Mouse (Mus musculus) midbrain, embryonic 10.5 days (tissue): ENCODE results near the gene Gm17268. TPM values are rescaled to one million over a fixed set of nuclear protein-coding genes. Genes with fewer than 3 reads are reported as not detected.

Experiments used
- DNase-seq: peaks from one replicate; pipeline ENCODE4 v3.0.0-alpha.2; 2017; ENCODE audit warnings: low spot score
- H3K27ac ChIP-seq: fragments of 300-500 bp; sonication (generic); replicated peaks from 2 replicates; pipeline ENCODE4 v1.5.1; 2016; ENCODE audit warnings: mild to moderate bottlenecking
- H3K27me3 ChIP-seq: fragments of 300-500 bp; sonication (generic); 2 replicates; pipeline ENCODE4 v1.6.1; 2016; ENCODE audit warnings: low read depth, mild to moderate bottlenecking; ENCODE audit not compliant: poor library complexity, severe bottlenecking
- H3K36me3 ChIP-seq: fragments of 300-500 bp; sonication (generic); 2 replicates; pipeline ENCODE4 v1.6.1; 2016; ENCODE audit warnings: mild to moderate bottlenecking, moderate library complexity
- H3K4me1 ChIP-seq: fragments of 300-500 bp; sonication (generic); 2 replicates; pipeline ENCODE4 v1.6.1; 2016
- H3K4me3 ChIP-seq: fragments of 300-500 bp; sonication (generic); 2 replicates; pipeline ENCODE4 v1.5.1; 2016; ENCODE audit warnings: mild to moderate bottlenecking, moderate library complexity
- H3K9me3 ChIP-seq: fragments of 300-500 bp; sonication (generic); replicated peaks from 2 replicates; pipeline ENCODE4 v1.6.1; 2016; ENCODE audit warnings: mild to moderate bottlenecking
- WGBS: fragments of 180-500 bp; shearing (Covaris S2); methylation state at CpG from one replicate; pipeline ENCODE4 v1.1.7; 2016; 5-methylcytosine and 5-hydroxymethylcytosine counted together
- polyA plus RNA-seq: library from polyadenylated mRNA; unstranded; fragments of >200 nt; fragmentation: Nextera tagmentation; extraction: Ambion mirVana; gene quantifications from 2 replicates; pipeline ENCODE4 v1.2.1, GENCODE M21; 2016

The Gm17268 gene
- polyA plus RNA-seq, 1 experiment from 2014 or later: not detected

GRCm38 (mm10) chr11:81997085-81997484 lies 41.3 kb downstream of the Gm17268 start:
- DNase-seq: no peak
- 82% methylated on average over 5 of the region's 5 CpGs for WGBS
- Histone ChIP-seq H3K4me1 (no peaks in the 10 kb centered on the region), H3K4me3 (no peak overlapping the region), H3K27me3 (no peaks in the 10 kb centered on the region), H3K9me3 (no peaks in the 10 kb centered on the region), H3K36me3 (no peaks in the 10 kb centered on the region), H3K27ac (no peak overlapping the region)

DNA sequence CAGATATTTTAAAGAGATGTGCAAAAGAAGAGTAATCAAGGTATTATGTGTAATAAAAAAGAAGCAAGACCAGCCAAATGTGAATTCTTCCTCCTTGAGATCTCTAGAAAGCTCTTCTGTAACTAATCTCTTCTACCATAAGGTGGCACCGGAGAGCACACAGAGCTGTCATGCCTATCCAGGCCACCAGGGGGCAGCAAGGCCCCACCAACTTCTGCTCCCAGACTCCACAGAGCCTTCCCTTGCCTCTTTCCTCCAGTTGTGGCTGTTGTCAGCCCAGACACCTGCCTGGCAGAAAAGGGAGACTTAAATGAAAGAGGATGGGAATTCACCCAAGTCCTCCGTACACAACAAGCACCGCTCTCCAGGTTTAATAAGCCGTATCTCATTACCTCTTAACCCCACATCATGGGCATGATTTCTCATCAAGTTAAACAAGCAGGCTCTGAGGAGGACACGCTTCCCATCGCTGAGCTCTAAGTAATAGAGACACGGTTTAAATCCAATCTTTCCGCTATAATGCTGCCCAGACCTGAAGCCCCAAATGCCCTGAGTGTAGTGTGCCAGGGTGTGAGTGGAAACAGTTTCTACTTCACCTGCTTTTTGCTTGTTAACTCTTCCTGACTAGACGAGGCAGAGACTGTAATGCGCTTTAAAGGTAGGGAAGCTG lies 42.1 kb downstream of the Gm17268 start:
- peak; percentile 73 for DNase-seq
- Histone ChIP-seq H3K27me3 (no peaks in the 10 kb centered on the region), H3K4me1 (no peaks in the 10 kb centered on the region), H3K9me3 (no peaks in the 10 kb centered on the region), H3K27ac (no peak overlapping the region), H3K36me3 (no peaks in the 10 kb centered on the region), H3K4me3 (no peak overlapping the region)
- WGBS: 71% methylated on average over 10 of the region's 10 CpGs

DNA sequence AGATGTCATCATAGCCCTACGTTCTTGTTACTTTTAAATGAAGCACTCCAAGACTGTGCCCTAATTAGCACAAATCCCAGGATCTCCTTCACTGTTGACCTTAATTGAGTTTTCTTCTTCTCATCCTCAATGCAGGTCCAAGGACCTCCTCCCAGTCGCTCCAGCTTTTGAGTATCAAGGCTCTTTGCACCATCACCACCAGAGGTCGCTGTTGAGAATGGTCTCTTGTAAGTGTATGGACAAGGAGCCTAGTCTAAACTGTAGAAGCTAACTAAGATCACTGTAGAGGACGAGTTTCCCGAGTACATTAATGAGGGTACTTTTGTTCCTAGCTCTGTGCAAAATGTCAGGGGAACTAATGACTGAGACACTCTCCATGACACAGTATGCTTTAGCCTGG lies 55.2 kb downstream of the Gm17268 start:
- Histone ChIP-seq H3K36me3 (no peaks in the 10 kb centered on the region), H3K27me3 (no peaks in the 10 kb centered on the region; the same call in 1 of the 2 replicates), H3K9me3 (no peaks in the 10 kb centered on the region), H3K4me1 (peaks cover 7% of the 10 kb centered on the region; the same call in 1 of the 2 replicates), H3K4me3 (no peak overlapping the region), H3K27ac (no peak overlapping the region)
- WGBS: 46% methylated on average over 5 of the region's 5 CpGs
- peak; percentile 45 for DNase-seq

- Histone ChIP-seq H3K27ac (no peak overlapping the region), H3K4me1 (peaks cover 4% of the 10 kb centered on the region; the same call in 1 of the 2 replicates), H3K9me3 (no peaks in the 10 kb centered on the region), H3K36me3 (no peaks in the 10 kb centered on the region), H3K27me3 (no peaks in the 10 kb centered on the region; the same call in 1 of the 2 replicates), H3K4me3 (no peak overlapping the region)
- no peak for DNase-seq
- WGBS: 70% methylated on average over 11 of the region's 11 CpGs
These were observed 56.2 kb downstream of the Gm17268 start for GRCm38 (mm10) chr11:81982191-81982590.

Other genes starting within 250 kb of the Gm17268 start
- gene 5530401A14Rik, start 177.9 kb downstream of the Gm17268 start, polyA plus RNA-seq: 0.16 TPM in 1 of 2 replicates, not detected in the other
- gene Asic2, start 70.1 kb downstream of the Gm17268 start, polyA plus RNA-seq: 1.7 and 2.0 TPM in 2 replicates
- gene Ccl2, start 3.0 kb downstream of the Gm17268 start, polyA plus RNA-seq: 0.58 and 0.94 TPM in 2 replicates
- gene Ccl7, start 7.2 kb upstream of the Gm17268 start, polyA plus RNA-seq: 0.15 and 0.29 TPM in 2 replicates
- gene Ccl11, start 19.3 kb upstream of the Gm17268 start, polyA plus RNA-seq: not detected in 2 replicates
- gene Ccl12, start 63.3 kb upstream of the Gm17268 start, polyA plus RNA-seq: 1.0 TPM in 1 of 2 replicates, not detected in the other
- not detected in 2 replicates for gene Ccl8, start 76.6 kb upstream of the Gm17268 start, polyA plus RNA-seq